Comparison of ENCODE assay signal across 8 mouse cellular contexts in genomic region chr1:184727401-184728265, GRCm38 (mm10). TPM values are rescaled to one million over a fixed set of nuclear protein-coding genes. Genes with fewer than 3 reads are reported as not detected.
DNase-seq lines count a peak whose midpoint lies in the region; ATAC-seq and TF ChIP-seq lines count a peak whose summit lies in the region.

No protein-coding gene starts in this region.

- peak overlapping the region; percentile 31 for H3K4me3 ChIP-seq in liver, adult 2 months (ENCODE audit: insufficient read depth, low read depth, low read length)
- H3K4me3 ChIP-seq in hindbrain, embryonic 14.5 days (replicated peaks; ENCODE audit: low read length), result peak overlapping the region; percentile 33

- H3K36me3 ChIP-seq in liver, adult 2 months (ENCODE audit: control insufficient read depth, insufficient read depth, low read length), result peaks cover 6% of the 10 kb centered on the region; the same call in 1 of the 2 replicates
- H3K36me3 ChIP-seq in hindbrain, embryonic 14.5 days (replicated peaks; ENCODE audit: control insufficient read depth, insufficient read depth), result no peaks in the 10 kb centered on the region

- H3K9ac ChIP-seq in liver, adult 2 months (ENCODE audit: low read depth, low read length), result peak overlapping the region; percentile 38
- no peak overlapping the region for H3K9ac ChIP-seq in hindbrain, embryonic 14.5 days

- no peak for TF ChIP-seq POLR2A in liver, adult 2 months (IDR thresholded peaks at IDR 0.05; ENCODE audit: extremely low read depth, insufficient read depth, low read length)

- TF ChIP-seq CTCF in liver, adult 2 months (IDR thresholded peaks at IDR 0.05; ENCODE audit: low read depth, low read length), result no peak

- no peak overlapping the region; the same call in none of the 2 replicates for H3K27ac ChIP-seq in liver, adult 2 months (replicated peaks; ENCODE audit: insufficient read depth, low read depth, low read length)
- H3K27ac ChIP-seq in hindbrain, embryonic 14.5 days, result no peak overlapping the region

- peak overlapping the region; percentile 62 for H3K4me2 ChIP-seq in hindbrain, embryonic 14.5 days (replicated peaks)

- peaks cover 17% of the 10 kb centered on the region for H3K27me3 ChIP-seq in liver, adult 2 months (ENCODE audit: control insufficient read depth, insufficient read depth, low read length)
- peaks cover 95% of the 10 kb centered on the region for H3K27me3 ChIP-seq in hindbrain, embryonic 14.5 days (ENCODE audit: control insufficient read depth, insufficient read depth, low read length)

- ATAC-seq in hindbrain, embryonic 14.5 days (ENCODE audit: low FRiP score), result peak; percentile 50; the same call in 1 of the 2 replicates
- no peak for ATAC-seq in granulocyte monocyte progenitor cell, adult 5-6 weeks (replicated peaks; ENCODE audit: poor library complexity, severe bottlenecking)

- 17% methylated on average over 49 of the region's 49 CpGs for WGBS in liver, adult 2 months
- 2% methylated on average over 49 of the region's 49 CpGs for WGBS in hindbrain, embryonic 14.5 days

- peak; percentile 5 to 22 for DNase-seq in cerebellum, adult 18-20 months
- no peak for DNase-seq in cerebellum, adult 9-11 months
- DNase-seq in liver, adult 2 months (ENCODE audit: extremely low read depth, low read depth, low spot score), result no peak
- no peak for DNase-seq in liver
- no peak for DNase-seq in hindbrain, embryonic 14.5 days (ENCODE audit: low spot score)
- DNase-seq in lung, postnatal 36 days, result peak; percentile 29
- no peak for DNase-seq in gastrocnemius, postnatal 4 days (ENCODE audit: low spot score in 2 of 2)

- no peaks in the 10 kb centered on the region for H3K9me3 ChIP-seq in hindbrain, embryonic 14.5 days (ENCODE audit: control insufficient read depth, low read length)

- no peaks in the 10 kb centered on the region for H3K79me2 ChIP-seq in liver, adult 2 months (ENCODE audit: control insufficient read depth, insufficient read depth, low read length)

- peaks cover 3% of the 10 kb centered on the region; the same call in 1 of the 2 replicates for H3K4me1 ChIP-seq in liver, adult 2 months (ENCODE audit: control insufficient read depth, insufficient read depth, low read length)
- H3K4me1 ChIP-seq in hindbrain, embryonic 14.5 days (replicated peaks; ENCODE audit: control insufficient read depth, insufficient read depth, low read length), result peaks cover 8% of the 10 kb centered on the region; the same call in 1 of the 2 replicates

RNA-seq across cellular contexts. Expression of gene Hlx, which starts 4.8 kb away (rescaled TPM):
- 1.1 and 2.3 TPM in 2 replicates for total RNA-seq in liver, adult 2 months (2014; rRNA removed)
- 6.1 and 7.3 TPM in 2 replicates for polyA plus RNA-seq in liver, adult 2 months (2012; rRNA removed)
- 2.0 and 2.8 TPM in 2 replicates for polyA plus RNA-seq in hindbrain, embryonic 14.5 days (2014; fragmentation: Nextera tagmentation; extraction: Ambion mirVana)
- total RNA-seq in granulocyte monocyte progenitor cell, adult 5-6 weeks (2014; fragmentation: Nextera tagmentation), result 5.1 and 6.4 TPM in 2 replicates
- total RNA-seq in granulocyte monocyte progenitor cell, adult 5-6 weeks (2017), result 9.5 and 10.5 TPM in 2 replicates
- 10 to 100 TPM; 22.5 to 27.7 TPM for total RNA-seq in gastrocnemius, postnatal 4 days (2021)

Comparison
In these comparisons a context has a peak if more than half of its experiments do, and no peak if none do; other contexts are left out.
1. DNase-seq: peak in cerebellum, adult 18-20 months (2 of 2) and lung, postnatal 36 days (single experiment); none in cerebellum, adult 9-11 months (single experiment), liver, adult 2 months (single experiment), liver (single experiment), hindbrain, embryonic 14.5 days (single experiment) and gastrocnemius, postnatal 4 days (0 of 2).